Mouse (Mus musculus) testis, adult 2 months (tissue): ENCODE measurements around the gene Gm5127. TPM values are rescaled to one million over a fixed set of nuclear protein-coding genes. Genes with fewer than 3 reads are reported as not detected.
A peak's percentile ranks its signal among the peaks of the same experiment; 100 is the strongest.

Source experiments
- H3K27ac ChIP-seq: fragments of 200-500 bp; 2 replicates; pipeline ENCODE4 v1.5.1; 2012; ENCODE audit warnings: low read depth, low read length; ENCODE audit not compliant: control insufficient read depth, insufficient read depth
- H3K27me3 ChIP-seq: fragments of 200-500 bp; 2 replicates; pipeline ENCODE4 v1.6.1; 2012; ENCODE audit warnings: mild to moderate bottlenecking, low read length, moderate library complexity; ENCODE audit not compliant: control insufficient read depth, insufficient read depth
- H3K36me3 ChIP-seq: fragments of 200-500 bp; 2 replicates; pipeline ENCODE4 v1.6.1; 2012; ENCODE audit warnings: mild to moderate bottlenecking, low read length; ENCODE audit not compliant: control insufficient read depth, insufficient read depth
- H3K4me1 ChIP-seq: fragments of 200-500 bp; 2 replicates; pipeline ENCODE4 v1.6.1; 2012; ENCODE audit warnings: low read length; ENCODE audit not compliant: control insufficient read depth, insufficient read depth
- H3K4me3 ChIP-seq: fragments of 200-500 bp; 2 replicates; pipeline ENCODE4 v1.5.1; 2012; ENCODE audit warnings: low read depth, mild to moderate bottlenecking, low read length, moderate library complexity, mixed read lengths; ENCODE audit not compliant: control insufficient read depth
- CTCF ChIP-seq: fragments of 200-500 bp; IDR thresholded peaks from 2 replicates; pipeline ENCODE4 v1.5.1; 2012; ENCODE audit warnings: low read depth, mild to moderate bottlenecking, inconsistent platforms, low read length, moderate library complexity; ENCODE audit not compliant: control insufficient read depth, insufficient read depth, insufficient replicate concordance
- POLR2A ChIP-seq: fragments of 200-500 bp; IDR thresholded peaks from 2 replicates; pipeline ENCODE4 v1.6.1; 2012; ENCODE audit warnings: low read depth, mild to moderate bottlenecking, inconsistent platforms, low read length, moderate library complexity; ENCODE audit not compliant: control insufficient read depth
- polyA plus RNA-seq: library from polyadenylated mRNA; depleted of rRNA; stranded (reverse); fragments of >200 nt; gene quantifications from 2 replicates; pipeline ENCODE4 v1.2.3, GENCODE M21; 2012

Gene Gm5127
- polyA plus RNA-seq, 1 experiment = not detected

DNA sequence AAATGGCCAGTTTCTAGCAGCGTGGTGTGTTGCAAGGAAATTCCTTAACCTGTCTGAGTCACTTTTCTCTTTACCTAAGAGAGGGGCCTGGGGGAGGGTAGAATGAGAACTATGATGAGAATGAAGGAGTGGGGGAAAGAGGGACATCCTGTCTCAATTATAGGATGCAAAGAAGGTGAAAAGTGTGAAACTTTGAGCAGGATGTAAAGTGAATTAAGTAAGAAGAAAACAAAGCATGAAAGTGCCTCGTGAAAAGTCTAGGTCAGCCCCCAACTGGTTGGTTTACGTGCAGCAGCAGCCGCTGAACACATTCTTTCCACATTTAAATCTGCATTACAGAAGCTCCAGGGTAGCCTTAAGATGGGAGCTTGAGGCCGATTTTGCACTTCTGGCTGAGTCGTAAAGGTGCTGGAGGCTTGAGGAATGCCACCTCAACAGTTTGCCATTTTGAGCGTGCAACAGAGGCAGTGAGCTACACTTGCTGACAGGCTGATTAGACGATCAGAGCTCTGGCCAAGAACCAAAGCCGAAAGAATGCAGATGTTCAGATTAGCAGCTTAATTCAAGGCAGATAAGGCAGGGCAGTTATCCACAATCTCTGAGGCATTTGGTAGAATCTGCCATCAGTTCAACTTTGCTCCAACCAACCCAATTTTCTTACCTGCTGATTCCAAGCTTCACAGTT lies 19.7 kb downstream of the Gm5127 start:
- Histone ChIP-seq H3K27ac (0 out of 2 replicates have a peak overlapping the region, but pooled peaks have one; percentile 13), H3K4me1 (no peaks in the 10 kb centered on the region), H3K36me3 (no peaks in the 10 kb centered on the region), H3K4me3 (no peak overlapping the region; the same call in 1 of the 2 replicates), H3K27me3 (no peaks in the 10 kb centered on the region)
- TF ChIP-seq CTCF (no peak), POLR2A (no peak)

DNA sequence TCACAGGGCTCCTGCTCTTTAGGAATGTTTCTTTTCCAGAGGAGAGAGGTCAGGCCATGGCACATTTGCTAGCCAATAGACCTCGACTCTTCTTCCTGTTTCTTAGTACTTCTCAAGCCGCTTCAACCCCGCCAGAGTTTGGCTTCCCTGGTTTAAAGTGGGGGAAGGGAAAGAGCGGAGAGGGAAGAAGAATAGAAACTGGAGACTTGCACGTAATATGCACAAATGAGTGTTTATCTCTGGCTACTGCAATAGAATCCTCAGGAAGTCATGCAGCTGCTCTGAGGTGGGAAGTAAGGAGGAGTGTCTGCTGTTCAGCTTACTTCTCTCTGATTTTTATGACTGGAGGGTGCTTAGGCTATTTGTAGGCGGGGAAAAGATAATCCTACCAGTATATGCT lies 20.4 kb downstream of the Gm5127 start, which contains the start of gene Cysltr1:
Gene Cysltr1 (minus strand): TSS at position 294 of the 400 bp plus-strand sequence.
- H3K4me1 ChIP-seq = no peaks in the 10 kb centered on the region
- H3K27ac ChIP-seq = 0 out of 2 replicates have a peak within 1 kb of the TSS, but pooled peaks have one; percentile 13
- TF ChIP-seq CTCF (no peak), POLR2A (no peak)
- no peak within 1 kb of the TSS; the same call in 1 of the 2 replicates for H3K4me3 ChIP-seq
- no peaks in the 10 kb centered on the region for H3K36me3 ChIP-seq
- no peaks in the 10 kb centered on the region for H3K27me3 ChIP-seq

DNA sequence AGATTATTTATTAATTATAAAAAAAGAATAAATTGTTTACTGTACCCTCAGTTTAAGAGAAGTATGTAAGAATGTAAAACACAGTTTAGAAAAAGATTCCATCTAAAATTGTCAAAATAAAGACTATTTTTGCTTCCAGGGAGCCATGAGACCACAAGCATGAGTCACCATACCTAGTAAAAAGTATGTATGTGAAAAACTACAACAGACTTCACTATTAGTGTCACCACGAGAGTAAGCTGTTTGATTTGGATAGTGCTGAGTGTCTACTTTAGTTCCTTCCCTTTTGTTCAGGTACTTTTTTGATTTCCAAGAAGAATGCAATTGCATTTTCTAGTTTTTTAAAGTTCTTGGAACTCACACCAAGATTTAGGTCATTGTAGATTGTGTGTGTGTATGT lies 39.5 kb downstream of the Gm5127 start:
- TF ChIP-seq POLR2A (no peak), CTCF (no peak)
- Histone ChIP-seq H3K27me3 (no peaks in the 10 kb centered on the region), H3K4me3 (no peak overlapping the region), H3K36me3 (no peaks in the 10 kb centered on the region), H3K27ac (no peak overlapping the region), H3K4me1 (no peaks in the 10 kb centered on the region)

DNA sequence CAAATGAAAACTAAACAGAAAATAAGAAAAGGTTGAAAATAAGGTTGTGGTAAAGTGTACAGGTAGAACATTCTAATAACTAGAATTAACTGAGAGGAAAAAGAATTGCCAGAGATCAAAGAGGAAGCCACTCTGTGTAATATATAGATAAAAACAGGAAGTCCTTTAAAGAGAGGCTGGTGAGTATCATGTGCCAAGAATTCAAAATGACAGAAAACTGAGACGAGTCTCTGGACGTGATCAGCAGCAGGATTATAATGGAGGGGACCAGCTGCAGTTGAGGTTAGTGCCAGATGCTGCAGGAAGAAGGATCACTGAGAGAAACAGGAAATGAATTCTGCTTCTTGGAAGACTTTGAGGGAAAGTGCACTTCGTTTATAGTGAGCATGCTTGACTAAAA lies 40.7 kb downstream of the Gm5127 start:
- H3K36me3 ChIP-seq = no peaks in the 10 kb centered on the region
- no peaks in the 10 kb centered on the region for H3K4me1 ChIP-seq
- no peak overlapping the region for H3K4me3 ChIP-seq
- no peaks in the 10 kb centered on the region for H3K27me3 ChIP-seq
- no peak for TF ChIP-seq POLR2A
- TF ChIP-seq CTCF = no peak
- H3K27ac ChIP-seq = no peak overlapping the region

DNA sequence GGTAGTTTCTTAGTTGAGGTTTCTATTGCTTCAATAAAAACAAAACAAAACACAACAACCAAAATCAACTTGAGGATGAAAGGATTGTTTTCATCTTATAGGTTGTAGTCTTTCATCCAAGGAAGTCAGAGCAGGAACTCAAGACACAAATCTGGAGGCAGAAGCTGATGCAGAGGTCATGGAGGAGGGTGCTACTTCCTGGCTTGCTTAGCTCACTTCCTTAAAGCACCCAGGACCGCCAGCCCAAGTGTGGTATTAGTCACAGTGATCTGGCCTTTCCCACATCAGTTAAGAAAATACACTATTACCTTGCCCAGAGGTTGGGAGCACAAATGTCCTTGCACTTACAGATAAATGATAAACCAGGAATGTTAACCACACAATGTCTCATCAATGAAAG lies 45.5 kb downstream of the Gm5127 start:
- no peak overlapping the region for H3K27ac ChIP-seq
- H3K4me1 ChIP-seq = no peaks in the 10 kb centered on the region
- no peaks in the 10 kb centered on the region for H3K36me3 ChIP-seq
- H3K4me3 ChIP-seq = no peak overlapping the region
- TF ChIP-seq POLR2A = no peak
- TF ChIP-seq CTCF = no peak
- H3K27me3 ChIP-seq = no peaks in the 10 kb centered on the region

DNA sequence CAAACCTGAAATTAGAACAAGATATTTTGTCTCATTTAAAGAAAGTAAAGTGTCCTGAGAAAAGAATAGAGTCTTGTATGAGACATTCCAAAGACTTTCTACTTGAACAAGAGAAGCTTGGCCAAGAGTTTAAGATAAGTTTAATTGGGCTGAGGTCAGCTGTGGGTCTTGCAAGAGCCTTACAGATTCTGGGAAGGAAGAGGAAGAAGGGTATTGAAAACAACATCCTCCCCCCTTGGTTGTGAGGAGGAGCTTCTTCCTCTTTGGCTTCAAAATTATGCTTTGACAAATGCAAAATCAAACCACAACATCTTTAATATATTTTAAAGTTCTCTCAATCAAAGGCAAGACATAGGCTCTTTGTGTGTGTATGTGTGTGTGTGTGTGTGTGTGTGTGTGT lies 50.6 kb downstream of the Gm5127 start:
- Histone ChIP-seq H3K27me3 (no peaks in the 10 kb centered on the region), H3K4me3 (no peak overlapping the region), H3K36me3 (no peaks in the 10 kb centered on the region), H3K27ac (no peak overlapping the region), H3K4me1 (no peaks in the 10 kb centered on the region)
- TF ChIP-seq POLR2A (no peak), CTCF (no peak)

DNA sequence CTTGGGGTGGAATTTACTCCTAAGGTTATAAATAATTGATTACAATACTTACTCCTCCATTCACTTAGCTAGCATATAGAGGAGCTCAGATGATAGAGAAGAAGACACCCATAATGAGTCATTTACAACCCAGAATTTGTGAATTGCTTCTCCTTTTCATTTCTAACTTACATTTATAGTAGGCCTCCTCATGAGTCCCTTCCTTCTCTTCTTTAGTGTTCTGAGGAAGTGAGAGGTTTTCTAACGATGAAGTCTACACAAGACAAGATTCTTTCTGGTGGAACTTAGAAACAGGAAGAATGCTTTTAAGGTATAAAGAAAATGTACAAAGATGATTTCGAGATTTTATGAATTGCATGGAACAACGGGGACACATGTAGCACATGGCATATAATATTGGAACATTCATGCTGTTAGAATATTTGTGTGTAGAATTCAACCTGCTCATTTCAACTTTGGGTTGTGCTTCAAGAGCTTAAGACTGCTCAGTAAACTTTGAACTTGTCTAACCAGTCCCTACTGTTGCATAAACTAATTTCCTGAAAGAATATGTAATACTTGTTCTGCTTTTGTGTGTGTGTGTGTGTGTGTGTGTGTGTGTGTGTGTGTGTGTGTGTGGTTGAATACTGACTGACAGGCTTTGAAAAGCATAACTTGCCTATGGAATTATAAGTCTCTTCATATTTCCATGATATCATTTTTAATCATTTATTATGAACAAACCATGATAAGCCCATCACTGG lies 52.0 kb downstream of the Gm5127 start:
- TF ChIP-seq POLR2A = no peak
- no peak for TF ChIP-seq CTCF
- Histone ChIP-seq H3K27me3 (no peaks in the 10 kb centered on the region), H3K4me3 (no peak overlapping the region), H3K4me1 (no peaks in the 10 kb centered on the region), H3K36me3 (no peaks in the 10 kb centered on the region), H3K27ac (no peak overlapping the region)
